Mouse (Mus musculus): ENCODE data around the gene Pigyl. TPM values are rescaled to one million over a fixed set of nuclear protein-coding genes. Genes with fewer than 3 reads are reported as not detected.
"Not testable (repeated sequence)": the region's sequence is repeated elsewhere in the genome, so short reads cannot be mapped to it uniquely, and the experiment has no call there.

Gene Pigyl
- total RNA-seq, 2 experiments from 2014 or later = 33.1 to 51.9 TPM

DNA sequence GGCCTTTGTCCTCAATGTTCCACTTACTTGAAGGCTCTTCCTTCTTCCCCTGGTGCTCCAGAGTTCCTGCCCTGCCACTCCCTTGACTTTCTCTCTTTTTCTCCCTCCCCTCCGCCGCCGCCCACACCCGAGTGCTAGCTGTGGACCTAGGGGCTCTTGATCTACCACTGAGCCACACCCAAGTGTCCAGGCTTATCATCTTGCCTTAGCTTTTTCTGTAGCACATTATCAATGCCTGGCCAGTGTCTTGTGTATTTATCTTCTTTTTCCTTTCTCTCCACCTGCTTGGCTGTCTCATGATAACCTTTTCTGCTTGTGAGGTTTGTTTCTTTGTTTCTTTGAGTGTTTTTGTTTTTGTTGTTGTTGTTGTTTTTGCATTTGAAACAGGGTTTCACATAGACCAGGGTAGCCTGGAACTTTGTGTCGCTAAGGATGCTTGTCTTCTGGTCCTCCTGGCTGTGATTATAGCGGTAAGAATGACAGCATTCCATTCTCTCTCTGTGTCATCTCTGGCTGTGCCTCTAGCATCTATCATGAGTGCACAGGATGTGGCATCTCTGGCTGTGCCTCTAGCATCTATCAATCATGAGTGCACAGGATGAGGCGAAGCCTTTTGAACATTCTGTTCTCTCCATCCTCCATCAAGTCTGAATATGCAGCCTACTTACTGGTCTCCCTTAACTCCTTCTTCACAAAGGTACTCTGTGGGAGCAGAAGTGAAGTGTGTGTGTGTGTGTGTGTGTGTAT lies 20.8 kb upstream of the Pigyl start, which contains the start of gene Acp5:
TSS of gene Acp5 (minus strand) at position 68 of the 747 bp plus-strand sequence.
- intact Hi-C loops (cut with DNase I) = no loop called here
- no peak for DNase-seq (ENCODE audit: low spot score in 2 of 2)

DNA sequence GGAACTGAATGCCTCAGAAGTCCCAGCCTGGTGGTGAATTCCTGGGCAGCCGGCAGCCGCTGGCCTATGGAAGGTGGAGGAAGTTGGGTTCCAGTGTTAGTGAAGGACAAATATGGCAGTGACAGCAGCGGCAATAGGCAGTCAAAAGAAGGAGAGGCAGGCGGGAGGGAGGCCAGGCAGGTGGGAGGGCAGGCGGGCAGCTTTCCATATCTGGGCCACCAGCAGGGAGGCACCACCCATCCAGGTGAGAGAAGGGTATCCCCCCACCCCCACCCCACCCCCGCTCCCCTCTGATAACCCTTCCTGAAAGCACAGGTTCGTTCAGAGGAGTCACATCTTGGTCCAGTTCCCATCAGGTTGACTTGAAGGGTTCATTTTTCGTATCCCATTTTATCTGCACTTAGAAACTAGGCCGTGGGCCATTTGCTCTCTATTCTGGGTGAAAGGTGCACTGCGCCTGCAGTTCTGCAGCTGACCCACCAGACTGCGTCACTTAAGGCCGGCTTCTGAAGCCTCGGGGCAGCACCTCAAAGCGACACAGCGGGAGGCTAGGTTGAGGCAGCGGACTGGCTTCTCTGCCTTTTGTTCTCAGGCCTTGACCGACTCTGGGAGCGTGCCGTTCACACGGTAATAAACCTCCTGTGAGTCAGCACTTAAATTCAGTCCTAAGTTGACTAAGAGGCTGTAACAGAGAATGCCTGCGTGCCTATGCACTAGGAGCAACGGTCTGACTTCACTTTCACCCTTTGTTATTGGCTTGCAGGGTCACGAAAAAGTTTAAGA lies 19.7 kb upstream of the Pigyl start:
- no peak for DNase-seq (ENCODE audit: low spot score in 2 of 2)
- intact Hi-C loops (cut with DNase I) = no loop called here

DNA sequence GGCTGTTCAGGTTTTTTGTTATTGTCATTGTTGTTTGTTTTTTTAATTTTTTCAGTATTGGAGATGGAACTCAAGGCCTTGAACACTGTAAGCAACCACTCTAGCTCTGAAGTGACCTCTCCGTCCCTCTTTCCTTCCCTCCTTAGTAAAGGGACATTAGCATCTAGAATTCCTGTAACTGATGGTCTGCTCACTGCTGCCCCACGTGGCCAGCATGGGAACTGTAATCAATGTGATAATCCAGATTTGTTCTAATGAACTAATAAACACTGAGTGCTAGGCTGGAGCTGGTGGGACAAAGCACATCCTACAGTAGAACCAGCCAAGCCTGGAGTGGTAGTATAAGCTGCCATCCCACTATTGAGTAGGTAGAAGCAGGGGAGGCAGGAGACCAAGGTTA lies 18.2 kb upstream of the Pigyl start:
- no peak for DNase-seq (ENCODE audit: low spot score in 2 of 2)
- intact Hi-C loops (cut with DNase I) = no loop called here

DNA sequence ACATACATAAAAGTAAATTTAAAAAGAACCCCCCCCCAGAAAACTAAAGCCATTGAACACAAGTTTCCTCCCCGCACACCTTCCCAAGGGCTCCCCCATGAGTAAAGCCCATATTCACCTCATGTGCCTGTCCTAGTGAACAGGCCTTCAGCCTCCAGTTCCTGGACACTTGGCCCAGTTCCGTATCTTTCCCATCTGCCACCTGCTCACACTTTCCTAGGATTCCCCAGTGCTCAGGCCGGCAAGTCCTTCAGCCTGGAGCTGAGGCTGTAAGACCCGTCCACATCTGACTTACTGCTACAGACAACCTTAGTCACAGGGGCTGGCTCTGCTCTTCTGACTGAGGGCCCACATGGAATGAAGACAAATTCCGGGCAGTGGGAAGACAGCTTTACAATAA lies 16.9 kb upstream of the Pigyl start:
- DNase-seq (ENCODE audit: low spot score in 2 of 2) = no peak
- intact Hi-C loops (cut with DNase I) = loop anchor here (10.0 kb wide), 1 partner anchor 155 kb away; the partner anchor contains the start of gene Rgl3

DNA sequence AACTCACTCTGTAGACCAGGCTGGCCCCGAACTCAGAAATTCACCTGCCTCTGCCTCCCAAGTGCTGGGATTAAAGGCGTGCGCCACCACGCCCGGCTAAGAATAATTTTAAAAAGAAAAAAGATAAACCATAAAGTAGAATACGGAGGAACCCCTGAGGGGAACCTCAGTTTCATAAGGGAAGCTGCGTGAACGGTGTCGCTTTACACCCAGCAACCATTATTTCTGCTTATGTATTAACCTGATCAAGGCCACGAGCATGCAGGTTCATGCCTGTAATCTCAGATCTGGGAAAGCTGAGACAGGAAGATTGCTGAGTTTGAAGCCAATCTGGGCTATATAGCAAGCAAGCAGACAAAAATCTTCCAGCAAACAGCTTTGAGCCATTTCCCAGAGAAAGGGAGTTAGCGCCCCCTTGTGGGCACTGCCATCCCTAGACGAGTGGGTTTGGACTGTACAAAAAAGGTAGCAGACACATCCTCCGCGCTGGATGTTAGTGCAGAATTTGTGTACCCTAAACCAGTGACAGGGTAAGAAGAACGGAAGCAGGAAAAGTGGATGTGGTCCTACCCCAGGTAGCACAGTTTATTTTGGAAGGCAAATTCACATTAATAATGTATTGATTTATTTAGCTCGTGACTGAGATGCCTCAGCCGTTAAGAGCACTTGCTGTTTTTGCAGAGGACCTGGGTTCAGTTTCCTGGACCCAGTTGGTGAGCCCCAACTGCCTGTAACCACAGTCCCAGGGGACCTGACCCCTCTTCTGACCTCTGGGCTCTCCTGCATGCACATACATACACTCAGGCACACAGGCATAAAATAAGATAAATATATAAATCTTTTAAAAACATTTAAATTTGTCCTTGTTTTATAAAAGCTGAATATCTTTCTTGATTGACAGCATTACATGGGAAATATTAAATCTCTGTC lies 13.3 kb upstream of the Pigyl start:
- DNase-seq (ENCODE audit: low spot score in 2 of 2) = peak; percentile 85 to 92
- intact Hi-C loops (cut with DNase I) = loop anchor here (2.0 to 10.0 kb wide), 2 partner anchors 77 to 159 kb away; partner anchors contain the start of gene Rgl3

DNA sequence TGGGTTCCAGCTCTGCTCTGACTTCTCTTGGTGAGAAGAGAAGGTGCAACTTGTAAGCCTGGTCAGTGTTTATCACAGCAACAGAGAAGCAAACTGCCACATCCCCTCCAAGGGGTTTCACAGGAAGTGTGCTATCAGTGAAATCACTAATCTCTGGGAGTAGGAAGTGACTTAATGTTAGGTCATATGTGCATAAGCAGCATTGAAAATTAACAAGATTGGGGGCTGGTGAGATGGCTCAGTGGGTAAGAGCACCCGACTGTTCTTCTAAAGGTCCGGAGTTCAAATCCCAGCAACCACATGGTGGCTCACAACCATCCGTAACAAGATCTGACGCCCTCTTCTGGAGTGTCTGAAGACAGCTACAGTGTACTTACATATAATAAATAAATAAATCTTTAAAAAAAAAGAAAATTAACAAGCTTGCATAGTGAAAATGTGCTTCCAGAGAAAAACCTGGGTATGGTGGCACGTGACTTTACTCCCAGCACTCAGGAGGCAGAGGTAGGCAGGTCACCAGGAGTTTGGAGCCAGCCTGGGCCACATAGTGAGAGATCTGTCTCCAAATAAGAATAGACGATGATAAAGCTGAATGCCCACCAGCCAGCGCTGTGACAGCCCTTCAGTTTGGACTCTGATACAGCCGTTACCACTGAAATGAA lies 12.2 kb upstream of the Pigyl start:
- intact Hi-C loops (cut with DNase I) = loop anchor here (10.0 kb wide), 1 partner anchor 160 kb away; the partner anchor contains the start of gene Rgl3
- DNase-seq (ENCODE audit: low spot score in 2 of 2) = no peak

DNA sequence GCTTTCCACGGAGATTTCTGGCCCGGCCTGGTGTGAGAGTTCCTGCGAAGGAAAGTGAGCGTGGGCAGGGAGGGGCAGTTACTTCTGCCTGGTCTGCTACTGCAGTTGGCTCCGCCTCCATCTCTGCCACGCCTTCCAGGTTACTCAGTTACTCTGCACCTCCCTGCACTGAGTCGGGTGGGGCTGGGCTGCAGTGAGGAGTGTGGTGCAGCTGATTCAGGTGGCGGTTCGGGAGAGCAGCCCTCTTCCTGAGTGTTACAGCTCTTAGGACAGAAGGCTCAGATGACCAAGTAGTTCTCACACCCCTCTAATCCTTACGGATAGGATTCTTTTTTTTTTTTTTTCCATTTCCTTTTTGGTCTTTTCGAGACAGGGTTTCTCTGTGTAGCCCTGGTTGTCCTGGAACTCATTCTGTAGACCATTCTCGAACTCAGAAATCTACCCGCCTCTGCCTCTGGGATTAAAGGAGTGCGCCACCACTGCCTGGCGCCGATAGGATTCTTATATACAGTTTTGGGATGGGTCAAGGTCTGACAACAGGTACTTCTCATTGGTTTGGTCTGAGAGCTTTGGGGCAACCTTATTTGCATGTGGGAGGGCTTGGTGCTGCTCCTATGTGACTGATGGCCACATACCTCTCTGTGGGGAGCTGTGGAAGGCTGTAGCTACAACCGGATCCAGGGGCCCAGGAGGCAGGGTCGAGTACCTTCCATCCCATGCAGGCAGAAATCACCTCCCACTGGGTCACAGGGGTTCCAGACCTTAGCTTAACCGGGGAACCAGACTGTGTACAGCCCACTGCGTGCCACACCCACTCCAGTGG lies 7.0 kb upstream of the Pigyl start:
- intact Hi-C loops (cut with DNase I) = loop anchor here (10.0 kb wide), 1 partner anchor 165 kb away; the partner anchor contains the start of gene Rgl3
- no peak for DNase-seq (ENCODE audit: low spot score in 2 of 2)

DNA sequence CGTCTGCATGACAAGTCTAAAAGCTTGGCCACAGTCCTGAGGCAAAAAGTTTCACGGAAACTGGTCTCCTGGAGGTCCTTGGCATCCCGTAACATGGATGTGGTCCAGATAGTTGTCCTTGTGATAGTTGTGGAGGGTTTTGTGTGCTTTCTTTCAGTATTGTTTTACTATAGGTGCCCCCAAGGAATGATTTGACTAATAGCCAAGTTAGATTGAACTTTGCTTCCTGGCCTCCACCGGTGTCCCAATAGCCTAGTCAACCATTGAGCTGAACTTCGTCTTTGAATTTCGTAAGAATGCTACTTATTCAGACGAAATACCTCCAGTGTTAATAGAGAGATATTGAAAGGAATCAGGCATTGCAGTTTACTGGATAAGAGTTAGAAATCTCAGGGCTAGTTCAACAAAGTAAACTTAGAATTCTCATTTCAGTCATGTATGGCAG lies 6.4 kb upstream of the Pigyl start:
- DNase-seq (ENCODE audit: low spot score in 2 of 2); intact Hi-C loops (cut with DNase I): not testable (repeated sequence)

DNA sequence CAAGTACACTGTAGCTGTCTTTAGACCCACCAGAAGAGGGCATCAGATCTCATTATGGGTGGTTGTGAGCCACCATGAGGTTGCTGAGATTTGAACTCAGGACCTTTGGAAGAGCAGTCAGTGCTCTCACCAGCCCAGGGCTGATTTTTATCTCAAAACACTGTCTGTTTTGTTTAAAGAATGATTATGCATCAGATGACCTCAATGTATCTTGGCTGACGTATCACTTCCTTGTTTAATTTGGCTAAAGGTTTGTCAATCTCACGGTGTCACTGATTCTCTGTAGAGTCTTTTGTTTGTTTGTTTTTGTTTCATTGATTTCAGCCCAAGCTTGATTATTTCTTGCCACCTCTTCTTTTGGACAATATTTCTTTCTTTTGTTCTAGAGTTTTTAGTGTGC lies 5.7 kb upstream of the Pigyl start:
- intact Hi-C loops (cut with DNase I) = no loop called here
- no peak for DNase-seq (ENCODE audit: low spot score in 2 of 2)

DNA sequence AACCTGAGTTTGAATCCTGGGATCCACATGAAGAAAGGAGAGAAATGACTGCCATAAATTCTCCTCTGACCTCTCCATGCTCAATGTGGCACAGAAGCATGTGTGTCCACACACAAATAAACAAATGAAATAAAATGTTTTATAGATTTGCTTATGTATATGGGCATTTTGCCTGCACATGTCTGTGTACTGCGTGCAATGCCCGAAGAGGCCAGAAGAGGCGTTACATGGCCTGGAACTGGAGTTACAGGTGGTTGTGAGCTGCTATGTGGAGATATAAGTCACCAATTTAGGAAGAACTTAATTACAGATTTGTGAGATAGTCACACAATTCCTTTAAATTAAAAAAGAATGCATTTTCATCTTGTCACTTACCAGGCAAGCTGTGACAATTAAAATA lies 2.8 kb upstream of the Pigyl start:
- intact Hi-C loops (cut with DNase I) = no loop called here

DNA sequence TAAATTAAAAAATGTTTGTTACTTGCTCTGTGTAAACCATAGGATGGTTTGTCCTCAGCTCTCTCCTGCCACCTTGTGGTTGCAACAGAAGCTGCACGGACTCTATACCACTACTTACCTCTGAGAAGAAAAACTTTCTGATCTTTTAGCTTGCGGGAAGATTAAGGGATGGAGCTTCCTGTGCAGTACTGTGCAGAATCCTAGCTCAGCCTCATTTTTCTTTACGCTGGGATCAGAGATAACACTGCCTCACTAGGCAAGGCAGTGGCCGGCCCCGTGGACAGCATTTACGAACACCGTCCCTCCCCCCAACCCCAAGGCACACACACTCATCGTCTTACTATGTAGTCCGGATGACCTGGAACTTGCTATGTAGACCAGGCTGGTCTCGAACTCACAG lies 1.0 kb upstream of the Pigyl start:
- intact Hi-C loops (cut with DNase I) = loop anchor here (2.0 to 5.0 kb wide), 2 partner anchors 69 to 257 kb away; partner anchors contain the start of genes 9530077C05Rik and Zfp809
- peak; percentile 78 to 81 for DNase-seq (ENCODE audit: low spot score in 2 of 2)

More for the DNA sequence above, 2.8 kb upstream of the Pigyl start:
- DNase-seq (ENCODE audit: low spot score in 2 of 2) = no peak

DNA sequence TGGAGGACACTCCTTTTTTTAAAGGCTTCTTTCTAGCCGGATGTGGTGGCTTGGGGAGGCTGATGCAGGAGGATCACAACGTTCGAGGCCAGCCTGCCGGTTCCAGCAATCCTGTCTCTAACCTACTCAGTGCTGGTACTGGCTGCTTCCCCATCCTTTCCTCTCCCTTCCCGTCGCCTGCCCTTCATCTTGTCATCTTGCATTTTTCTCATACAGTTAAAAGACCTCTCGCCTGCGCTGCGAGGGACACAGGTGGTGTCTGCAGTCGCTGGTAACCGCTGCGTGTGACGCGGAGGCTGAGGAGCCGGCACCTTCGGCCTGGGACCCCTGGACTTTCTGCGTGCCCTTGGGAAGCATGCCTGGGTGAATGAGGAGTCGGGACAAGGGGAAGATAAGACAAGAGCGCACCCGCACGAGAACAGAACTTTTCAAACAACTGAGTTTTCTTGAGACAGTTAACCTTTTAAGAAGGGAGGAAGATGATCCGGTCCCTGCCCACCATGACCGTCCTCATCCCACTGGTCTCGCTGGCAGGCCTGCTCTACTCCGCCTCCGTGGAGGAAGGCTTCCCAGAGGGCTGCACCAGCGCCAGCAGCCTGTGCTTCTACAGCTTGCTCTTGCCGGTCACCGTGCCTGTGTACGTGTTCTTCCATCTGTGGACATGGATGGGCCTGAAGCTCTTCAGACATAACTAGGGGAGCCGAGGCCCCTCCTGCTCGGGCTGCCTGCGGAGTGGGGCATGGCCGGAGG lies 1.0 kb downstream of the Pigyl start:
- no peak for DNase-seq (ENCODE audit: low spot score in 2 of 2)
- intact Hi-C loops (cut with DNase I) = loop anchor here (2.0 to 5.0 kb wide), 2 partner anchors 67 to 255 kb away; partner anchors contain the start of genes 9530077C05Rik and Zfp809

DNA sequence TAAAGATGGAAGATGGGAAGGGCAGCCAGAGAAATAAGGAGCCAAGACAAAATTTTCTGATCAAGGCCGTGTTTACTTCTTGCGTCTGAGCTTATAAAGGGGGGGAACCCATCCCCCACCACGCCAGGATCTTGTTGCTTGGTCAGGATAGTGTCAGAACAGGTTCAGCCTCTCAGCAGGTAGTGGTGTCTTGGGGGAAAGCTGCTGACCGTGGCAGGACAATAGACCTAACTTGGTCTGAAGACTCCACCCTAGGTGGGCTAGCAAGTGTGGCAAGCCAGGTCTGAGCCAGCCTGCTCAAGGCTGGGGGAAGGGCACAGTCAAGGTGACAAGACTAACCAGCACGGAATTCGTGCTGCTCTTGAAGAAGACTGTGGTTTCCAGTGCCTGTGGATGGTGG lies 4.7 kb downstream of the Pigyl start:
- intact Hi-C loops (cut with DNase I) = no loop called here
- no peak for DNase-seq (ENCODE audit: low spot score in 2 of 2)

DNA sequence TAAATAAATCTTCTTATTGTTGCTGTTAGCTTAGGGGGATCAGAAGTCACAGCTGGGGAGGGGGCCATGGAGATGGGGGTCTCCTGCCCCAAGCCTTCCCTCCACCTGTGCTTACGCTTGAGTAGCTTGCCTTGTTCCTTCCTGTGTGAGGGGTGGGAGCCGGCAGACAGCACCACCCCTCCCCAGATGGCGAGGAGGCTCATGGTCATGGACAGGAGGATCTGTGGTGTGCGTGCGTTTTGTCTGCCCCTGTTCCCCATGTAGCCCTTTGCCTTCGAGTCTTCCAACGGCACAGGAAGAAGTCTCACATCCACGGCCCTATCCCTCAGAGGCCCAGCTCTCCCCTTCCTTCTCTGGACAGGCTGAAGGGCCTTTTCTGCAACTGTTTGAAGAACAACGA lies 5.7 kb downstream of the Pigyl start:
- DNase-seq (ENCODE audit: low spot score in 2 of 2) = no peak
- intact Hi-C loops (cut with DNase I) = no loop called here

DNA sequence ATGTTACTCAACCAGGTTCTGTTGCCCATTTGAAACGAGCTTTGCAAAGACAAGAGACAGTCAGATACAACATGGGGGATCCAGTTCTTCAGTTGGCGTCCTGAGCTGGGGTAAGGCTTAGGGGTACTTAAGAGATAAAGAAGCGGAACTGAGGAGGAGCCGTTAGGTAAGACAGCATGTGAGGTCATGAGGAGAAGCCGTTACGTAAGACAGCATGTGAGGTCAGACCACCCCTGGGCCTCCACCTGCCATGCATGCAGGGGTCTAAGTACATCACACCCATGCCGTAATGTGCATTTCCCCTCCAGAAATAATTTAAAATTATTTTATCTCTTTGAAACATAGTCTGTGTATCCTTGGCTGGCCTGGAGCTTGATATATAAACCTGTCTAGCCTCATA lies 6.3 kb downstream of the Pigyl start:
- DNase-seq (ENCODE audit: low spot score in 2 of 2) = no peak
- intact Hi-C loops (cut with DNase I) = no loop called here

DNA sequence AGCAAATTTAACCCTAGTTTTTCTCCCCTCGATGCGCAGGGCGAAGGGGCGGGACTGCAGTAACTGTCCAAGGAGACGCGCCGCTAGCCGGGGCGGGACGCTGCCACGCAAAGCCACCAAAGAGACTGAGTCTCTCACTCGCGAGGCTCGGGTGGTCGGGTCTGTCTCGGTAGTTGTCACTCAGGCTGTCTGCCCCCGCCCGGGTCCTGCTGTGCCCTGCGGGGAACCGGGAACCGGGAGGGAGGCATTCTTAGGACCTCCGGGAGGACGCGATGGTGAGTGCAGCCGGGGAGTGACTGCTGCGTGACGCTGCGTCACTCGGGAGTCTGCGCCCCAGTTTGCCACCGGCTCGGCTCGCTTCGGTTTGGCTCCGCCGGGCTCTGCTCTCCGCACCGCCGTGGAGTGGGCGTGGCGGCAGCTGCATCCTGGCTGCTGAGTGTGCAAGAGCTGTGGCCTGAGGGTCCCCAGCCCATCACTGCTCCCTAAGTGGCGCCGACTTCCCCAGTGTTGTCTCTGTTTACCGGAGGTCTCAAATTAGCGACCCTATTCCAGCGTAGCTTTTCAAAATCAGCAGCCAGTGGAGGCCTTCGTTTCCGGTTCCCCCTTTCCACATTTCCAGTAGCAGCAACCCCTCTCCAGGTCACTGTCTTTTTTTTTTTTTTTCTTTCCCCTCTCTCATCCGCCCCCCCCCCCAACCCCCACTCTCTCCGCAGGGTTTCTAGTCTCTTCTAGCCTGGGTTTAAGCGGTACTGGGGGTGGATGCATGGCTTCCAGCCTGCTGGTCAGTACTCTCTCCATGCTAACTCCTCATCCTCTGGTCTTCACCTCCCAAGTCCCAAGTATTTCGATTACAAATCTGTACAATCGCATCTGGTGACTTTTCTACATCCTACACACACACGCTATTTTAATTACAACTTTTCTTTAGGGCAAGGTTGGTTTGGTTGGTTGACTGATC lies 8.3 kb downstream of the Pigyl start:
- DNase-seq (ENCODE audit: low spot score in 2 of 2) = peak; percentile 43 to 52
- intact Hi-C loops (cut with DNase I) = no loop called here
